Mouse (Mus musculus) heart, adult 2 months (tissue): ENCODE measurements around the gene Ghr. TPM values are rescaled to one million over a fixed set of nuclear protein-coding genes. Genes with fewer than 3 reads are reported as not detected.

Experiments
- DNase-seq, 2 experiments: peaks; one replicate each; pipeline ENCODE4 v3.0.0; 2021
- H3K27ac ChIP-seq: fragments of 200-600 bp; 2 replicates; pipeline ENCODE4 v1.8.1; 2022
- H3K27me3 ChIP-seq: fragments of 200-500 bp; 2 replicates; pipeline ENCODE4 v1.6.1; 2012; ENCODE audit warnings: mild to moderate bottlenecking, low read length, inconsistent platforms, mixed read lengths; ENCODE audit not compliant: control insufficient read depth, insufficient read depth
- H3K36me3 ChIP-seq: fragments of 200-500 bp; 2 replicates; pipeline ENCODE4 v1.6.1; 2012; ENCODE audit warnings: low read length, inconsistent platforms; ENCODE audit not compliant: control insufficient read depth, insufficient read depth
- H3K4me1 ChIP-seq: fragments of 200-500 bp; 2 replicates; pipeline ENCODE4 v1.6.1; 2011; ENCODE audit warnings: low read length; ENCODE audit not compliant: control insufficient read depth, insufficient read depth
- H3K4me3 ChIP-seq: fragments of 200-600 bp; 2 replicates; pipeline ENCODE4 v1.8.1; 2022
- H3K79me2 ChIP-seq: fragments of 200-500 bp; replicated peaks from 2 replicates; pipeline ENCODE4 v1.6.1; 2012; ENCODE audit warnings: mild to moderate bottlenecking, inconsistent platforms, low read length, moderate library complexity, mixed read lengths; ENCODE audit not compliant: control insufficient read depth, insufficient read depth
- H3K9ac ChIP-seq: fragments of 200-500 bp; 2 replicates; pipeline ENCODE4 v1.6.1; 2012; ENCODE audit warnings: low read depth, mild to moderate bottlenecking, control low read depth, inconsistent platforms, low read length, mixed read lengths
- CTCF ChIP-seq: fragments of 200-600 bp; IDR thresholded peaks from 2 replicates; pipeline ENCODE4 v1.8.1; 2022; ENCODE audit warnings: antibody characterized with exemption, mild to moderate bottlenecking, moderate library complexity
- EP300 ChIP-seq: fragments of 200-500 bp; IDR thresholded peaks from 2 replicates; pipeline ENCODE4 v1.6.1; 2011; ENCODE audit warnings: low read depth, low read length, control low read depth; ENCODE audit not compliant: insufficient read depth
- POLR2A ChIP-seq: fragments of 200-500 bp; IDR thresholded peaks from 2 replicates; pipeline ENCODE4 v1.6.1; 2011; ENCODE audit warnings: mild to moderate bottlenecking, low read depth, low read length, control low read depth; ENCODE audit not compliant: insufficient read depth
- WGBS: fragments of 180-500 bp; shearing (Covaris S2); methylation state at CpG from one replicate; pipeline ENCODE4 v1.1.7; 2018; 5-methylcytosine and 5-hydroxymethylcytosine counted together
- intact Hi-C: fragments of 180-260 bp; cut with DNase I; formaldehyde crosslinking; loops from one replicate; pipeline ENCODE4 v1.15.1; 2025
- polyA plus RNA-seq: library from polyadenylated mRNA; depleted of rRNA; stranded (reverse); fragments of >200 nt; gene quantifications from 2 replicates; pipeline ENCODE4 v1.2.3, GENCODE M21; 2012
- total RNA-seq, 2 experiments: library from RNA; stranded (reverse); gene quantifications; 2 replicates each; pipeline ENCODE4 v1.2.3; 2021

The Ghr gene
- total and polyA plus RNA-seq, 3 experiments = 46.1 to 161 (median 160) TPM

- peak in 1 of 2 experiments; percentile 16 for DNase-seq
- WGBS = 54% methylated on average over 4 of the region's 4 CpGs
- TF ChIP-seq POLR2A (no peak), CTCF (peak; percentile 92), EP300 (no peak)
Observed at GRCm38 (mm10) chr15:3441506-3442286, 141.6 kb downstream of the Ghr start.

GRCm38 (mm10) chr15:3437381-3437780 is 145.9 kb downstream of the Ghr start:
- 37% methylated on average over 3 of the region's 3 CpGs for WGBS
- no peak for TF ChIP-seq POLR2A
- 0 out of 2 replicates have a peak, but pooled peaks have one; percentile 26 for TF ChIP-seq EP300
- H3K4me3 ChIP-seq = no peak overlapping the region
- H3K4me1 ChIP-seq = peaks cover 22% of the 10 kb centered on the region
- peaks cover 2% of the 10 kb centered on the region for H3K79me2 ChIP-seq
- intact Hi-C loops = loop anchor here (5.0 to 10.0 kb wide), 2 partner anchors 80 to 213 kb away; no protein-coding TSS in a partner anchor
- peak overlapping the region; percentile 82 for H3K27ac ChIP-seq
- peak overlapping the region; percentile 31; the same call in 1 of the 2 replicates for H3K9ac ChIP-seq
- no peaks in the 10 kb centered on the region for H3K27me3 ChIP-seq
- peak in 1 of 2 experiments; percentile 51 for DNase-seq
- peaks cover 42% of the 10 kb centered on the region for H3K36me3 ChIP-seq

More at GRCm38 (mm10) chr15:3441506-3442286, 141.6 kb downstream of the Ghr start:
- Histone ChIP-seq H3K9ac (no peak overlapping the region), H3K27me3 (no peaks in the 10 kb centered on the region), H3K36me3 (peaks cover 11% of the 10 kb centered on the region), H3K79me2 (peaks cover 2% of the 10 kb centered on the region), H3K27ac (no peak overlapping the region), H3K4me1 (peaks cover 6% of the 10 kb centered on the region), H3K4me3 (no peak overlapping the region)
- intact Hi-C loops = loop anchor here (2.0 to 5.0 kb wide), 2 partner anchors 141 to 466 kb away; partner anchors contain the start of gene Ghr

GRCm38 (mm10) chr15:3435637-3436036 is 147.7 kb downstream of the Ghr start:
- Histone ChIP-seq H3K4me3 (no peak overlapping the region), H3K79me2 (peaks cover 2% of the 10 kb centered on the region; the same call in 1 of the 2 replicates), H3K27ac (peak overlapping the region; percentile 82), H3K4me1 (peaks cover 24% of the 10 kb centered on the region), H3K9ac (no peak overlapping the region), H3K36me3 (peaks cover 47% of the 10 kb centered on the region), H3K27me3 (no peaks in the 10 kb centered on the region)
- 18% methylated on average over 4 of the region's 4 CpGs for WGBS
- intact Hi-C loops = loop anchor here (5.0 to 10.0 kb wide), 2 partner anchors 78 to 211 kb away; no protein-coding TSS in a partner anchor
- no peak for DNase-seq
- no peak for TF ChIP-seq POLR2A
- no peak for TF ChIP-seq EP300
- TF ChIP-seq CTCF = no peak

- intact Hi-C loops = loop anchor here (5.0 to 10.0 kb wide), 2 partner anchors 57 to 210 kb away; no protein-coding TSS in a partner anchor
- TF ChIP-seq CTCF = no peak
- TF ChIP-seq EP300 = no peak
- no peak for TF ChIP-seq POLR2A
- Histone ChIP-seq H3K79me2 (peaks cover 2% of the 10 kb centered on the region; the same call in 1 of the 2 replicates), H3K4me1 (peaks cover 24% of the 10 kb centered on the region), H3K27me3 (no peaks in the 10 kb centered on the region), H3K9ac (no peak overlapping the region; the same call in 1 of the 2 replicates), H3K36me3 (peaks cover 51% of the 10 kb centered on the region), H3K4me3 (no peak overlapping the region), H3K27ac (peak overlapping the region; percentile 82)
- DNase-seq = peak; percentile 28 to 35
- 26% methylated on average over 3 of the region's 3 CpGs for WGBS
Observed at GRCm38 (mm10) chr15:3434461-3434860, 148.8 kb downstream of the Ghr start.

- H3K4me1 ChIP-seq = peaks cover 26% of the 10 kb centered on the region
- peak; percentile 57 to 77 for DNase-seq
- H3K27ac ChIP-seq = peak overlapping the region; percentile 82
- no peak overlapping the region for H3K4me3 ChIP-seq
- intact Hi-C loops = loop anchor here (5.0 to 10.0 kb wide), 2 partner anchors 56 to 208 kb away; no protein-coding TSS in a partner anchor
- H3K79me2 ChIP-seq = peaks cover 2% of the 10 kb centered on the region; the same call in 1 of the 2 replicates
- peak overlapping the region; percentile 38 for H3K9ac ChIP-seq
- WGBS = 4% methylated on average over 7 of the region's 7 CpGs
- TF ChIP-seq CTCF (no peak), POLR2A (0 out of 2 replicates have a peak, but pooled peaks have one; percentile 14), EP300 (peak; percentile 76; the same call in 1 of the 2 replicates)
- no peaks in the 10 kb centered on the region for H3K27me3 ChIP-seq
- H3K36me3 ChIP-seq = peaks cover 55% of the 10 kb centered on the region
Observed at GRCm38 (mm10) chr15:3433281-3433680, 150.0 kb downstream of the Ghr start.
